Mouse (Mus musculus) bone marrow macrophage, adult 2 months (primary cell): Measurements from ENCODE around the gene Ybey.

ENCODE experiments used
- CTCF ChIP-seq: IDR thresholded peaks from 2 replicates; pipeline ENCODE4 v1.5.1; 2012; ENCODE audit warnings: low read depth, mild to moderate bottlenecking, low read length, moderate library complexity
- POLR2A ChIP-seq: IDR thresholded peaks from 2 replicates; pipeline ENCODE4 v1.6.1; 2012; ENCODE audit warnings: mild to moderate bottlenecking, low read depth, low read length, borderline replicate concordance

DNA sequence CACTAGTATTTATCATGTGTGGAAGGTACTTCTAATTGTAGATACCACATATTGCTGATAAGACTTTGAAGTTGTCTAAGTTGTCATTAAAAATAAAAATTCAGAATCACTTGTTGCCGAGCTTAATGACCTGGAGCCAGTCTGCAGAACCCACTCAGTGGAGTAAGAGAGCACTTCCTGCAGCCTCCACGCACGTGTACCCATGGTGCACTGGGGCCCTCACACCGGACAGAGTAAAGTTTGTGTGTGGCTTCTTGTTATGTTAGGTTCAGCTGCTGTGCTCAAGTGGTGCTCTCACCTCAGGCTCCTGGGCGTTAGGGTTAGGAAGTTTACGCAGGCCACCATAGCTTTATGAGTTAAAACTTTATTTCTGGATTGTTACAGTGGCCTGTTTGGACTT, 26.6 kb upstream of the Ybey start:
- TF ChIP-seq CTCF (no peak), POLR2A (no peak)
